Mouse (Mus musculus): ENCODE data around the gene Zfp449. TPM values are rescaled to one million over a fixed set of nuclear protein-coding genes. Genes with fewer than 3 reads are reported as not detected.
"Not testable (repeated sequence)": the region's sequence is repeated elsewhere in the genome, so short reads cannot be mapped to it uniquely, and the experiment has no call there.

The Zfp449 gene
- polyA plus RNA-seq, 1 experiment: 0.75 TPM

DNA sequence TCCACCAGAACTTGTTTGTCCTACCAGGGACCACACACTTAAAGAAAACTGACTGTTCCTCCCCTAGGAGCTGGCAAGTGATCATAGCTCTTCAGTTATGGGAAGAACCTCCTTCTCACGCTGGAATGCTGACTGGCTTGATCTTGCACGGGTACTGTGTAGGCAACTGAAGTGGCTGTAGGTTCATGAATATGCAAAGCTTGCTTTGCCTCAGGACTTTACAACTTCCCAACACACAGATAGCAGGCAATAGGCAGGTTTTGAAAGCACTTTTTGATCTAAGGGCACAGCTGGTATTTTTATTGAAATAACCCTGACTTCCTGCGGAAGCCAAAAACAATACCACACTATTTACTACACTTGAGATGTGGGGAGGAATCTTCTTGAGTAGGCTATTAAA, 3.3 kb upstream of the Zfp449 start:
- H3K4me3 ChIP-seq (ENCODE audit: control insufficient read depth, low read depth, low read length): no peak overlapping the region
- H3K36me3 ChIP-seq (ENCODE audit: control insufficient read depth, insufficient read depth, low read length): no peaks in the 10 kb centered on the region
- no peaks in the 10 kb centered on the region for H3K27me3 ChIP-seq (ENCODE audit: control insufficient read depth, insufficient read depth, low read length)
- no peak for TF ChIP-seq POLR2A (IDR thresholded peaks at IDR 0.05; ENCODE audit: control insufficient read depth, low read depth, low read length)
- TF ChIP-seq CTCF (IDR thresholded peaks at IDR 0.05; ENCODE audit: control insufficient read depth, insufficient read depth, insufficient replicate concordance, low read depth, low read length): no peak
- no peak overlapping the region for H3K27ac ChIP-seq (ENCODE audit: control insufficient read depth, insufficient read depth, low read depth, low read length)
- H3K4me1 ChIP-seq (ENCODE audit: control insufficient read depth, insufficient read depth, low read length): no peaks in the 10 kb centered on the region; the same call in none of the 2 replicates

DNA sequence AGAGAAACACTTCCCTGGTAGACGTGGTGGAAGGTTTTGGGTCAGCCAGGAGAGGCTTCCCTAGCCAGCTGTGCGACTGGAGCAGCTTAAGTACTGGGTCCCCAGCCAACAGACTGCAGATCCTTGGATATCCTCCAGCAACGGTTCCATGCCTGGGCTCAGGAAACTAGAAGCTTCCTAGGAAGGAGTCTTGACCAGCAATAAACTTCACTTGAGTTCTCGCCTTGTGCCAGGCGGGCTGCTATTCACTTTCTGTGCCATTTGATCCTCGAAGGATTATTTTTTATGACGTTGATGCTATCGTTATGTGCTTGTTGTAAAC, 693 bp downstream of the Zfp449 start:
- Histone ChIP-seq H3K27ac (ENCODE audit: control insufficient read depth, insufficient read depth, low read depth, low read length) (peak overlapping the region; percentile 49; the same call in 1 of the 2 replicates), H3K4me1 (ENCODE audit: control insufficient read depth, insufficient read depth, low read length) (no peaks in the 10 kb centered on the region; the same call in none of the 2 replicates), H3K27me3 (ENCODE audit: control insufficient read depth, insufficient read depth, low read length) (no peaks in the 10 kb centered on the region), H3K36me3 (ENCODE audit: control insufficient read depth, insufficient read depth, low read length) (no peaks in the 10 kb centered on the region), H3K4me3 (ENCODE audit: control insufficient read depth, low read depth, low read length) (no peak overlapping the region)
- TF ChIP-seq CTCF (IDR thresholded peaks at IDR 0.05; ENCODE audit: control insufficient read depth, insufficient read depth, insufficient replicate concordance, low read depth, low read length): no peak
- TF ChIP-seq POLR2A (IDR thresholded peaks at IDR 0.05; ENCODE audit: control insufficient read depth, low read depth, low read length): no peak

DNA sequence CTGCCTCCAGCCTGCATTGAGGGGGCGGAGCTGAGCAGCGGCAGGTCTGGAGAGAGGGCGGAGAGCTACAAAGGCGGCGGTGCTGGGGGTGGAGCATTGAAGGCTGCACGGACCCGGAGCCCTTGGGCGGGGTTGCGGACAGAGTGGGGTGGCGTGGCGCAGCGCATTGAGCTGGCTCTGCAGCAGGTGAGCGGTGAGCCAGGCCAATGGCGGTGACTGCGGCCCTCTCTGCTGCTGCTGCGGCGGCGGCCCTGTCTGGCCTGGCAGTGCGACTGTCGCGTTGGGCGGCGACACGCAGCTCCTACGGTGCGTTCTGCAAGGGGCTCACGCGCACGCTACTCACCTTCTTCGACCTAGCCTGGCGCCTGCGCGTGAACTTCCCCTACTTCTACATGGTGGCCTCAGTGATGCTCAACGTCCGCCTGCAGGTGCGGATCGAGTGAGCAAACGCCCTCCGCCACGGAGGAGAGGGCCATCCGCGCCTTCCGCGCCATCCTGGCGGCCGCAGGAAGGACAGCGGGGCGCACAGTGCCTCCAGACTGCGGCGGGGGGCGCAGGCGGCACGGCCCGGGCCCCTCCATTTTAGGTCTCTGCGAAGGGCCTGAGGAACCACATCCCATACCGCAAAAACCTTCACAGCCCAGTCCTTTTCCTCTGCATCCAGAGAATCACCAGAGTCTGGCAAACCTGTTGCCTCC, 28.4 kb downstream of the Zfp449 start, which contains the start of gene Smim10l2a:
TSS of gene Smim10l2a (plus strand) at position 156 of the 698 bp plus-strand sequence.
- not testable (repeated sequence) for H3K27me3 ChIP-seq (ENCODE audit: control insufficient read depth, insufficient read depth, low read length)

DNA sequence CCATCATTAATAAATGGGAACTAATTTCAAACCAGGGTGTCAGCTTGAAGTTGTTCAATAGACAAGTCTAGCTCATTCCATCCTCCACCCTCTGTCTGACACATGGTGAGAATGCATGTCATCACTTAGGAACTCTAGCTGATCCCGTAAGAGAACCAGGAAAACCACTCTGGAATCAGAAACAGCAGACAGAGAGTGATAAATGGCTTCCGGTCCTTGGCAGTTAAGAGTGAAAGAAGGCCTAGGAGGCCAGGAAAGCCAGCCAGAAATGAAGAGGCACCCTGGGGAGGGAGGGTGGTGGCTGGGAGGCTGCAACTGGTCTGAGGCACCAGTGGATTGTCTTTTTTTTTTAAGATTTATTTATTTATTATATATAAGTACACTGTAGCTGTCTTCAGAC, 34.7 kb downstream of the Zfp449 start:
- no peak for TF ChIP-seq CTCF (IDR thresholded peaks at IDR 0.05; ENCODE audit: control insufficient read depth, insufficient read depth, insufficient replicate concordance, low read depth, low read length)
- Histone ChIP-seq H3K36me3 (ENCODE audit: control insufficient read depth, insufficient read depth, low read length) (no peaks in the 10 kb centered on the region), H3K27ac (ENCODE audit: control insufficient read depth, insufficient read depth, low read depth, low read length) (no peak overlapping the region), H3K4me3 (ENCODE audit: control insufficient read depth, low read depth, low read length) (no peak overlapping the region), H3K27me3 (ENCODE audit: control insufficient read depth, insufficient read depth, low read length) (no peaks in the 10 kb centered on the region), H3K4me1 (ENCODE audit: control insufficient read depth, insufficient read depth, low read length) (0 out of 2 replicates have a peak, but pooled peaks cover 2% of the 10 kb centered on the region)

More for the DNA sequence above, 28.4 kb downstream of the Zfp449 start, which contains the start of gene Smim10l2a:
- H3K4me3 ChIP-seq (ENCODE audit: control insufficient read depth, low read depth, low read length): peak within 1 kb of the TSS; percentile 70
- not testable (repeated sequence) for H3K36me3 ChIP-seq (ENCODE audit: control insufficient read depth, insufficient read depth, low read length); H3K4me1 ChIP-seq (ENCODE audit: control insufficient read depth, insufficient read depth, low read length); H3K27ac ChIP-seq (ENCODE audit: control insufficient read depth, insufficient read depth, low read depth, low read length)
- TF ChIP-seq POLR2A (IDR thresholded peaks at IDR 0.05; ENCODE audit: control insufficient read depth, low read depth, low read length): peak; percentile 55; the same call in 1 of the 2 replicates

DNA sequence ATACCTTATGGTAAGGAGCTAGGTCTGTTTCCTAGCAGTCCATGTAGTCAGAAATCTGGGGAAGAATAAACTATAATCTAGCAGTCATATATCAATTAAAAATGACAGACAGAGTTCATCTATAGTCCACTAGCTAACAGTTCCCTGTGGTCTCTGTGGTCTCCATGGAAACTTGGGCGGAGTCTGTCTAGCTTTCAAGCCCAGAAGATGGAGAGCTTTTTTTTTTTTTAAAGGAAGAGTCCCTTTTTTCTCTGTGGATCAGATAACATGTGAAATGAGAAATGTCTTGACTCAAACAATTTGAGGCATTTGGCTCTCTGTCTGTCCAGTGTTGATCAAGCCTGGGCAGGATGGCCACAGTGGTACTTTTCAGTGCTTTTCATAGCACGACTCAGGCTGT, 37.9 kb downstream of the Zfp449 start:
- Histone ChIP-seq H3K27me3 (ENCODE audit: control insufficient read depth, insufficient read depth, low read length) (no peaks in the 10 kb centered on the region), H3K4me1 (ENCODE audit: control insufficient read depth, insufficient read depth, low read length) (0 out of 2 replicates have a peak, but pooled peaks cover 2% of the 10 kb centered on the region), H3K27ac (ENCODE audit: control insufficient read depth, insufficient read depth, low read depth, low read length) (no peak overlapping the region), H3K4me3 (ENCODE audit: control insufficient read depth, low read depth, low read length) (no peak overlapping the region), H3K36me3 (ENCODE audit: control insufficient read depth, insufficient read depth, low read length) (no peaks in the 10 kb centered on the region)
- no peak for TF ChIP-seq CTCF (IDR thresholded peaks at IDR 0.05; ENCODE audit: control insufficient read depth, insufficient read depth, insufficient replicate concordance, low read depth, low read length)
- no peak for TF ChIP-seq POLR2A (IDR thresholded peaks at IDR 0.05; ENCODE audit: control insufficient read depth, low read depth, low read length)

DNA sequence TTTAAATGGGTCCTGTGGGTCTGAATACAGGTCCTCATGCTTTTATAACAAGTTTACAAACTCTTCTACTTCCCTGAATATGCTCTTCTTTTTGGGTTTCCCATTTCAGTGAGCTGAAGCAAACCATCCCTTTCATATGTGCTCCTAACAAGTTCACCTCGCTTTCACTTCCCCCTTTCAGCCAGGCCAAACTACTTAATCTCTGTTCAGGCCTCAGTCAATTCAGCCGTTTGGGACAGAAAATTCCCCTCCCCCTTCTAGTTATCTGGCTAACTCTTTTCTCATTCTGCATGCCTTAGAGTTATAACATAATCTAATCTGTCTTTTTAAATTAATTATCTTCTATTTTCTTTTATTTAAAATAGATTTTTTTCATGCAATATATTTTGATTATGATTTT, 58.4 kb downstream of the Zfp449 start:
- TF ChIP-seq POLR2A (IDR thresholded peaks at IDR 0.05; ENCODE audit: control insufficient read depth, low read depth, low read length): no peak
- no peak for TF ChIP-seq CTCF (IDR thresholded peaks at IDR 0.05; ENCODE audit: control insufficient read depth, insufficient read depth, insufficient replicate concordance, low read depth, low read length)
- Histone ChIP-seq H3K27ac (ENCODE audit: control insufficient read depth, insufficient read depth, low read depth, low read length) (no peak overlapping the region), H3K27me3 (ENCODE audit: control insufficient read depth, insufficient read depth, low read length) (no peaks in the 10 kb centered on the region), H3K4me1 (ENCODE audit: control insufficient read depth, insufficient read depth, low read length) (no peaks in the 10 kb centered on the region), H3K36me3 (ENCODE audit: control insufficient read depth, insufficient read depth, low read length) (no peaks in the 10 kb centered on the region), H3K4me3 (ENCODE audit: control insufficient read depth, low read depth, low read length) (no peak overlapping the region)

DNA sequence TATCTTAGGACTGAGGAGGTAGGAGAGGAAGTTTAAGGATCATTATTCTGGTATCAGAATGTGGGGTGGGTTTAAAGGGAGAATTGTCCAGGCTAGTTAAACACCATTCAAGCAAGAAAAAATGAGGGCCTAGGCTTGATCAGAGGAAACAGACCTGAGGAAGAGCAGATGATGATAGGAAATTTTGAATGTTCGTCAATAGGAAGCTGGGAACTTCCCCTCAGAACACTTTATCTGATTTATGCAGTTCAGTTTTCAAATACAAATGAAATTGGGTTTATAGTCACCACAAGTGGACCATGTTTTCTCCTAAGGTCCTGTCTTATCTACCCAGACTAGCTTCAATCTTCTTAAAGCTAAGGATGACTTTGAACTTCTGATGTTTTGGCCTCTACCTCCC, 59.3 kb downstream of the Zfp449 start:
- Histone ChIP-seq H3K4me3 (ENCODE audit: control insufficient read depth, low read depth, low read length) (no peak overlapping the region), H3K27me3 (ENCODE audit: control insufficient read depth, insufficient read depth, low read length) (no peaks in the 10 kb centered on the region), H3K36me3 (ENCODE audit: control insufficient read depth, insufficient read depth, low read length) (no peaks in the 10 kb centered on the region), H3K27ac (ENCODE audit: control insufficient read depth, insufficient read depth, low read depth, low read length) (no peak overlapping the region), H3K4me1 (ENCODE audit: control insufficient read depth, insufficient read depth, low read length) (no peaks in the 10 kb centered on the region)
- TF ChIP-seq CTCF (IDR thresholded peaks at IDR 0.05; ENCODE audit: control insufficient read depth, insufficient read depth, insufficient replicate concordance, low read depth, low read length) (no peak), POLR2A (IDR thresholded peaks at IDR 0.05; ENCODE audit: control insufficient read depth, low read depth, low read length) (no peak)

Data from testis, adult 2 months (tissue).